Mouse (Mus musculus) bone marrow, adult 2 months (tissue): Measurements from ENCODE around the gene Podxl.

Experiments
- CTCF ChIP-seq: fragments of 200-500 bp; IDR thresholded peaks from 2 replicates; pipeline ENCODE4 v1.5.1; 2011; ENCODE audit warnings: low read length, control low read depth; ENCODE audit not compliant: control insufficient read depth, insufficient read depth
- POLR2A ChIP-seq: fragments of 200-500 bp; IDR thresholded peaks from 2 replicates; pipeline ENCODE4 v1.6.1; 2011; ENCODE audit warnings: low read depth, mild to moderate bottlenecking, control low read depth, low read length, borderline replicate concordance; ENCODE audit not compliant: control insufficient read depth

GRCm38 (mm10) chr6:31575063-31575462, 11.3 kb upstream of the Podxl start:
- TF ChIP-seq CTCF (no peak), POLR2A (no peak)
